Mouse (Mus musculus) kidney, embryonic 15.5 days (tissue): ENCODE measurements around the gene Gm4836. TPM values are rescaled to one million over a fixed set of nuclear protein-coding genes. Genes with fewer than 3 reads are reported as not detected.
"Not testable (repeated sequence)": the region's sequence is repeated elsewhere in the genome, so short reads cannot be mapped to it uniquely, and the experiment has no call there.

Source experiments
- ATAC-seq: fragments of 200-750 bp; cut with Nextera tagmentation; replicated peaks from 2 replicates; pipeline ENCODE4 v1.8.0; 2017; ENCODE audit warnings: moderate TSS enrichment; ENCODE audit not compliant: low FRiP score
- H3K27ac ChIP-seq: fragments of 300-500 bp; sonication (generic); 2 replicates; pipeline ENCODE4 v1.5.1; 2015; ENCODE audit warnings: mild to moderate bottlenecking, inconsistent platforms
- H3K27me3 ChIP-seq: fragments of 300-500 bp; sonication (generic); 2 replicates; pipeline ENCODE4 v1.6.1; 2015; ENCODE audit warnings: inconsistent platforms
- H3K36me3 ChIP-seq: fragments of 300-500 bp; sonication (generic); 2 replicates; pipeline ENCODE4 v1.6.1; 2015; ENCODE audit warnings: inconsistent platforms
- H3K4me1 ChIP-seq: fragments of 300-500 bp; sonication (generic); 2 replicates; pipeline ENCODE4 v1.6.1; 2015; ENCODE audit warnings: inconsistent platforms
- H3K4me2 ChIP-seq: fragments of 300-500 bp; sonication (generic); 2 replicates; pipeline ENCODE4 v1.6.1; 2015; ENCODE audit warnings: moderate library complexity, mild to moderate bottlenecking, inconsistent platforms
- H3K4me3 ChIP-seq: fragments of 300-500 bp; sonication (generic); replicated peaks from 2 replicates; pipeline ENCODE4 v1.5.1; 2015; ENCODE audit warnings: mild to moderate bottlenecking, inconsistent platforms
- H3K9ac ChIP-seq: fragments of 300-500 bp; sonication (generic); 2 replicates; pipeline ENCODE4 v1.6.1; 2015; ENCODE audit warnings: mild to moderate bottlenecking, inconsistent platforms
- H3K9me3 ChIP-seq: fragments of 300-500 bp; sonication (generic); replicated peaks from 2 replicates; pipeline ENCODE4 v1.6.1; 2016; ENCODE audit warnings: inconsistent platforms
- WGBS: fragments of 180-500 bp; shearing (Covaris S2); methylation state at CpG from one replicate; pipeline ENCODE4 v1.1.7; 2015; ENCODE audit warnings: mixed read lengths; 5-methylcytosine and 5-hydroxymethylcytosine counted together
- polyA plus RNA-seq: library from polyadenylated mRNA; unstranded; fragments of >200 nt; fragmentation: Nextera tagmentation; extraction: Ambion mirVana; gene quantifications from 2 replicates; pipeline ENCODE4 v1.2.1, GENCODE M21; 2015

The Gm4836 gene
- polyA plus RNA-seq = not detected in 2 replicates

- ATAC-seq, H3K4me3 ChIP-seq, H3K36me3 ChIP-seq, H3K27ac ChIP-seq, H3K4me2 ChIP-seq, H3K27me3 ChIP-seq, H3K9me3 ChIP-seq, H3K4me1 ChIP-seq, H3K9ac ChIP-seq: not testable (repeated sequence)
- no CpG with 5 or more reads among the region's 6 CpGs for WGBS
Measured at GRCm38 (mm10) chrX:28293532-28293931, at the start of gene Gm4836. TSS of gene Gm4836 (minus strand) at chrX:28293632.
